Mouse (Mus musculus) stomach, embryonic 16.5 days (tissue): ENCODE data around the gene Snd1. TPM values are rescaled to one million over a fixed set of nuclear protein-coding genes. Genes with fewer than 3 reads are reported as not detected.

Source experiments
- ATAC-seq: fragments of 200-750 bp; cut with Nextera tagmentation; 2 replicates; pipeline ENCODE4 v1.8.0; 2017; ENCODE audit warnings: moderate number of reproducible peaks, moderate TSS enrichment; ENCODE audit not compliant: insufficient read depth, low FRiP score
- H3K27ac ChIP-seq: fragments of 300-500 bp; sonication (generic); 2 replicates; pipeline ENCODE4 v1.5.1; 2014; ENCODE audit warnings: low read length
- H3K27me3 ChIP-seq: fragments of 300-500 bp; sonication (generic); 2 replicates; pipeline ENCODE4 v1.6.1; 2014; ENCODE audit warnings: low read length, control low read depth, mixed read lengths; ENCODE audit not compliant: control insufficient read depth, insufficient read depth
- H3K36me3 ChIP-seq: fragments of 300-500 bp; sonication (generic); 2 replicates; pipeline ENCODE4 v1.6.1; 2014; ENCODE audit warnings: low read length; ENCODE audit not compliant: control insufficient read depth, insufficient read depth
- H3K4me1 ChIP-seq: fragments of 300-500 bp; sonication (generic); 2 replicates; pipeline ENCODE4 v1.6.1; 2014; ENCODE audit warnings: low read length, control low read depth, mixed read lengths; ENCODE audit not compliant: control insufficient read depth, insufficient read depth
- H3K4me2 ChIP-seq: fragments of 300-500 bp; sonication (generic); 2 replicates; pipeline ENCODE4 v1.6.1; 2014; ENCODE audit warnings: low read depth, low read length, mixed read lengths
- H3K4me3 ChIP-seq: fragments of 300-500 bp; sonication (generic); replicated peaks from 2 replicates; pipeline ENCODE4 v1.5.1; 2014; ENCODE audit warnings: mild to moderate bottlenecking, low read length
- H3K9ac ChIP-seq: fragments of 300-500 bp; sonication (generic); 2 replicates; pipeline ENCODE4 v1.6.1; 2014; ENCODE audit warnings: low read length
- H3K9me3 ChIP-seq: fragments of 300-500 bp; sonication (generic); replicated peaks from 2 replicates; pipeline ENCODE4 v1.6.1; 2016; ENCODE audit warnings: low read length, control low read depth; ENCODE audit not compliant: control insufficient read depth
- WGBS: fragments of 180-500 bp; shearing (Covaris S2); extraction: QIAGEN DNeasy Blood & Tissue Kit; methylation state at CpG from one replicate; pipeline ENCODE4 v1.1.7; 2014; 5-methylcytosine and 5-hydroxymethylcytosine counted together
- polyA plus RNA-seq: library from polyadenylated mRNA; unstranded; fragments of >200 nt; fragmentation: Nextera tagmentation; extraction: Ambion mirVana; gene quantifications from 2 replicates; pipeline ENCODE4 v1.2.1, GENCODE M21; 2015

Gene Snd1
- polyA plus RNA-seq, 1 experiment from 2014 or later, result 136 TPM

DNA sequence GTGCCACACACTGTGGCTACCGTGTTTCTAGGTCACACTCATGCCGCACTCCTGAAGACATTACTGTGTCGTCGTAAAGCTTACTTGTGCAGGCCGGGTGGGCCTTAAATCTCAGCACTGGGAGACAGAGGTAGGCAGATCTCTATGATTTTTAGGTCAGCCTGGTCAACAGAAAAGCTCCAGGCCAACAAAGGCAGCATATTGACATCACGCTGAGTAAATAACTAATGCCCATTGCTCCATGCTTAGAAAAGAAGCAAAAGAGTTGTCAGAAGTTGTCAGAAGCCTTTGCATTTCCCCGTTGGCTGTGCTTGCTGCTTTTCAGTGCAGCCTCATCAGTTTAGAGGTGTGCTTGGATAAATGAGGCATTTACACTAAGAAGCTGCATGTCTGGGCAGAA, 261.7 kb downstream of the Snd1 start:
- Histone ChIP-seq H3K9me3 (no peaks in the 10 kb centered on the region), H3K4me3 (no peak overlapping the region), H3K9ac (no peak overlapping the region), H3K4me1 (peaks cover 10% of the 10 kb centered on the region; the same call in 1 of the 2 replicates), H3K27ac (no peak overlapping the region), H3K36me3 (no peaks in the 10 kb centered on the region), H3K27me3 (no peaks in the 10 kb centered on the region), H3K4me2 (no peak overlapping the region)
- WGBS, result 66% methylated on average over 7 of the region's 7 CpGs
- no peak for ATAC-seq

DNA sequence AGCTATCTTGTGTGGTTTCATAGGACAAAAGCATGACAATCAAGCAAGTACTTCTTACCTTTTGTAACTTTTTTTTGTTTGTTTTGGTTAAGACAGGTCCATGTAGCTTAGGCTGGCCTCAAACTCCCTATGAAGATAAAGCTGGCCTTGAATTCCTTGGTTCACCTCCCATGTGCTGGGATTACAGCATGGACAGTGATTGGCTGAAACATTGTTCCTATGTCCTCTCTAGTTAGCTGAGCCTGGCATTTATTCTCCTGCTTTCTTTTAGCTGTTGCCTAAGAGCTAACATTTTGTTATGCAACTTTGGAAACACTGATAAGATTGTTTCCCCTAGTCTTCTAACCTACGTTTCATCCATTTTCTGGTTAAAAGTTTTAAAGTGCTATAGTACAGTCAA, 262.7 kb downstream of the Snd1 start:
- Histone ChIP-seq H3K4me1 (peaks cover 10% of the 10 kb centered on the region; the same call in 1 of the 2 replicates), H3K4me2 (no peak overlapping the region), H3K9ac (no peak overlapping the region), H3K27ac (no peak overlapping the region), H3K36me3 (no peaks in the 10 kb centered on the region), H3K4me3 (no peak overlapping the region), H3K9me3 (no peaks in the 10 kb centered on the region), H3K27me3 (no peaks in the 10 kb centered on the region)
- no peak for ATAC-seq
- 65% methylated on average over 1 of the region's 1 CpGs for WGBS

DNA sequence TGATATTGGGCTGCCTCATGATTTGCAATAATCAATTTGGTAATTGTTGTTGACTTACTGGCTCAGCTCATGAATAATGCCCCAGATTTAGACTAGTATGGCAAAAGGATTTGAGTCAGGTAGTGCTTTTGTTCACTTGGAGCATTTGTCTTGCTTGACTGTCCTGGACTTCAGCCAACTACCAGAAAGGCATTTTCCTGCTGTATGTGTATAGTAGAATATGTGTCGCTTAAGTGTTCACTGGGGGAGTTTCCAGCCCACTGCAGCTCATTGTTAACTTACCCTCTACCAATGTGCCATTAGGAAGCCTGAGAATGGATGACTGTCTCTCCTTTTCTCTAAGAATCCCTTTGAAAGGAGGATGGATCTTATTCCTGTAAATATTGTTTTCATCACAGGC, 268.6 kb downstream of the Snd1 start:
- H3K36me3 ChIP-seq, result no peaks in the 10 kb centered on the region; the same call in 1 of the 2 replicates
- H3K4me1 ChIP-seq, result peaks cover 8% of the 10 kb centered on the region; the same call in 1 of the 2 replicates
- H3K4me2 ChIP-seq, result no peak overlapping the region
- H3K27ac ChIP-seq, result no peak overlapping the region
- WGBS, result 13% methylated on average over 1 of the region's 1 CpGs
- H3K9ac ChIP-seq, result no peak overlapping the region
- H3K27me3 ChIP-seq, result no peaks in the 10 kb centered on the region
- ATAC-seq, result peak; percentile 25; the same call in 1 of the 2 replicates
- H3K9me3 ChIP-seq, result no peaks in the 10 kb centered on the region
- no peak overlapping the region for H3K4me3 ChIP-seq

GRCm38 (mm10) chr6:28745864-28746263, 270.9 kb downstream of the Snd1 start:
- Histone ChIP-seq H3K27ac (no peak overlapping the region), H3K36me3 (no peaks in the 10 kb centered on the region; the same call in 1 of the 2 replicates), H3K4me2 (no peak overlapping the region), H3K9ac (no peak overlapping the region), H3K4me3 (no peak overlapping the region), H3K9me3 (no peaks in the 10 kb centered on the region), H3K4me1 (peaks cover 8% of the 10 kb centered on the region; the same call in 1 of the 2 replicates), H3K27me3 (no peaks in the 10 kb centered on the region)
- ATAC-seq, result no peak
- 78% methylated on average over 7 of the region's 7 CpGs for WGBS

DNA sequence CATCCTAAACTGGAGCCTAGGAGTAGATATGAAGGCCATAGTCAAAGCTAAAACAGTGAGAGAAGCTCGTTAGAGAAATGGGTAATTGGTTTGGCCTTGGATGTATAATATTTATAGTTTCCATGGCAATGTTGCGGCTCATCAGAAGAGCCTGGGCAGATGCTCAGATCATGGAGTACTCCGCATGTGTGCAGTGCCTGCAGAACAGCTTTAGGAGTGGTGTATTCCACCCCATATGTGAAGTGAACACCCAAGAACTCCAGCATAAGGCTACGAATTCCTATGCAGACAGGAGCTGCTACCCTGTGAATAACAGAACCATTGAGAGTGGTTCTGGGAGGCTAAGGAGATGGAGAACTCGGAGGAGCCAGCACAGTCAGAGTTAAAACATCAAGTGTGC, 272.1 kb downstream of the Snd1 start:
- Histone ChIP-seq H3K36me3 (no peaks in the 10 kb centered on the region; the same call in 1 of the 2 replicates), H3K27me3 (no peaks in the 10 kb centered on the region), H3K4me3 (no peak overlapping the region), H3K4me2 (no peak overlapping the region), H3K27ac (no peak overlapping the region), H3K9me3 (no peaks in the 10 kb centered on the region), H3K4me1 (peaks cover 8% of the 10 kb centered on the region; the same call in 1 of the 2 replicates), H3K9ac (no peak overlapping the region)
- 94% methylated on average over 5 of the region's 5 CpGs for WGBS
- no peak for ATAC-seq

DNA sequence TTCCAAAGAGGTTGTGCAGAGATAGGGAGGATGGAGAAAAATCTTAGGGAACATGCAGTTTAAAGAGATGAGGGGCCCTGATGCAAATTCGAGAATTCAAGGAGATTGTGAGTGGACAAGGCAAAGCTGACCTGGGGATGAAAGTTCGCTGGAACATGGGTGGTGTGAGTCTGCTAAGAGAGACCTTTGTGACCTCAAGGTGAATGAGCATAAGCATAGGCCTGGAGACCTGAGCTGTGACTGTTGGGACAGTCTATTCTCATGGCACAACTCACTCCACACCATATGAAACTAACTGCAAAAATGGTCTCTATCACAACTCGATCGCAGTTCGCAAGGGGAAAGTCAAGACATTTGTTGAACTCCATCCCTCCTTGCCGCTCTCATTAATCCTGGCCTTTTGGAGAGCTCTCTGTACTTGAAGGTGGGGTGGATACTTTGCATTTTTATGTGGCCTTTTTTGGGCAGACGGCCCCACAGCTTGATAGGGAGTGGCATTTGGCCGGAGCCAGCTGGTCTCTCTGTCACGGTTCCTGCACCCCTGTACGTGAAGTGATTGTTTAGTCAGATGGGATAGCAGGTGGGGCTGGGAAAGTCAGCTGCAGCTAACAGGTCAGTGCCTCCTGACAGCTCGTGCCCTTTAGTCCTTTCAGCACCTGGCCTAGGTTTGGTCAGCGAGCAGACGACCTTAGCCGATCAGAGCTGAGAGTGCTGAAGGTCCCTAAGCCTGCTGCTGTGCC, 273.2 kb downstream of the Snd1 start:
- H3K4me1 ChIP-seq, result peaks cover 6% of the 10 kb centered on the region; the same call in 1 of the 2 replicates
- H3K9ac ChIP-seq, result no peak overlapping the region
- WGBS, result 65% methylated on average over 14 of the region's 14 CpGs
- H3K4me3 ChIP-seq, result no peak overlapping the region
- H3K27me3 ChIP-seq, result no peaks in the 10 kb centered on the region
- H3K36me3 ChIP-seq, result no peaks in the 10 kb centered on the region; the same call in 1 of the 2 replicates
- no peaks in the 10 kb centered on the region for H3K9me3 ChIP-seq
- H3K4me2 ChIP-seq, result no peak overlapping the region
- no peak overlapping the region for H3K27ac ChIP-seq
- ATAC-seq, result no peak

- 85% methylated on average over 3 of the region's 3 CpGs for WGBS
- no peak overlapping the region for H3K27ac ChIP-seq
- no peak overlapping the region for H3K4me3 ChIP-seq
- no peak overlapping the region for H3K9ac ChIP-seq
- no peaks in the 10 kb centered on the region for H3K27me3 ChIP-seq
- H3K4me2 ChIP-seq, result no peak overlapping the region
- no peaks in the 10 kb centered on the region for H3K4me1 ChIP-seq
- ATAC-seq, result no peak
- no peaks in the 10 kb centered on the region for H3K9me3 ChIP-seq
- H3K36me3 ChIP-seq, result no peaks in the 10 kb centered on the region; the same call in 1 of the 2 replicates
These were observed 274.3 kb downstream of the Snd1 start for GRCm38 (mm10) chr6:28749224-28749623.

GRCm38 (mm10) chr6:28751186-28751585, 276.2 kb downstream of the Snd1 start:
- Histone ChIP-seq H3K36me3 (no peaks in the 10 kb centered on the region), H3K9ac (no peak overlapping the region), H3K4me2 (no peak overlapping the region), H3K27me3 (no peaks in the 10 kb centered on the region), H3K4me1 (0 out of 2 replicates have a peak, but pooled peaks cover 4% of the 10 kb centered on the region), H3K27ac (no peak overlapping the region), H3K4me3 (no peak overlapping the region), H3K9me3 (no peaks in the 10 kb centered on the region)
- WGBS, result 67% methylated on average over 3 of the region's 3 CpGs
- ATAC-seq, result no peak

GRCm38 (mm10) chr6:28753217-28753616, 278.3 kb downstream of the Snd1 start:
- Histone ChIP-seq H3K4me1 (0 out of 2 replicates have a peak, but pooled peaks cover 4% of the 10 kb centered on the region), H3K4me3 (no peak overlapping the region), H3K9me3 (no peaks in the 10 kb centered on the region), H3K9ac (no peak overlapping the region), H3K27me3 (no peaks in the 10 kb centered on the region), H3K36me3 (no peaks in the 10 kb centered on the region), H3K27ac (no peak overlapping the region), H3K4me2 (no peak overlapping the region)
- ATAC-seq, result no peak
- 97% methylated on average over 5 of the region's 5 CpGs for WGBS
